Mouse (Mus musculus) T-helper 1 cell (primary cell): ENCODE data around the gene Add3.

Experiments used
- in situ Hi-C: fragments of 300-600 bp; cut with MboI, MseI; formaldehyde crosslinking; loops from one replicate; pipeline ENCODE4 v1.15.1; 2025; ENCODE audit warnings: high pct_unique_total_duplicates

The Add3 gene

DNA sequence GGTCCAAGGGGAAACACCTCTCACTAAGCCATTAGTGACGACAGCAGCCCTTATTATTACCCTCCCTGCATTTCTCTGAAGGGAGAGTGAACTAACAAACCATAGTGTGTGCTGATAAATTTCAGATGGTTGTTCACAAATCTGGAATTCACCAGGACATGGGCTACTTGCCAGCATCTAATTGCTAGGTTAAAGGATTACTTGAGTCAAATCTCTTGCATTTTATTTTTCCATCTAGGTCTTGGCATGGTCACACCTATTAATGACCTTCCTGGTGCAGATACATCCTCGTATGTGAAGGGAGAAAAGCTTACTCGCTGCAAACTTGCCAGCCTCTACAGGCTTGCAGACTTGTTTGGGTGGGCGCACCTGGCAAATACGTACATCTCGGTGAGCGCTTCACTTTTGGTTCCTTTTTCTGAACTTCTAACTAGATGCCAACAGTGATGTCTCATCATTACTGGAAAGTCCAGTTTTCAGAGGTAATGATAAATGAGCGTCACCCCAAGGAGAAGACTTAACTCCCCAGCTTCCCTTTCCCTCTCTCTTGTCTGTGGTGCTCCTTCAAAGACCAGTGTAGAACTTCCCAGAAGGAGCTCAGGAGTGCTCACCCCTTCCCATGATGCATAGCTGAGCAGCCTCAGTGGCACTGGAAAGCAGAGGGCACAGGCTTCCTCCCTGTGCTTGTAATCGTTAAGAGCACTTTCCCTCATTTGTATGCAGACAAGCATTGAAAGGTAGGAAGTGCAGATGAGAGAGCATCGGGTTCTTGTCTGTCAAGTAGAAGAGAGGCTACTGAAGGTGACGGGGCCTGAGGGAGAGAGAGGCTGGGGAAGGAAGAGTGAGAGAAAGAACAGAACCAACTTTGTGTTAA lies 90.9 kb downstream of the Add3 start:
- in situ Hi-C loops, result no loop called here

DNA sequence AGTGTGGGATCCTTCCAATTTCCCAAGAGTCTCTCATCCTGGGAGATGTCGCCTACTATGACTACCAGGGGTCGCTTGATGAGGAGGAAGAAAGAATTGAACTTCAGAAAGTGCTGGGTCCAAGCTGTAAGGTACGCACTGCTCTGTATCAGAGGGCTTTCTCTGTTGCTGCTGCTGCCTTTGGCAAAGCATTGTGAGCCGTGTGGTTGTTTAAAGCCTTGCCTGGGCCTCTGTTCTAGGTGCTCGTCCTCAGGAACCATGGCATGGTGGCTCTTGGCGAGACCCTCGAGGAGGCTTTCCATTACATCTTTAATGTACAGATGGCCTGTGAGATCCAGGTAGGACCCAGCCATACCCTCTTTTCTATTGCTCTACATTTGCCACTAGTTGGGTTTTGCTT lies 93.3 kb downstream of the Add3 start:
- in situ Hi-C loops, result no loop called here

DNA sequence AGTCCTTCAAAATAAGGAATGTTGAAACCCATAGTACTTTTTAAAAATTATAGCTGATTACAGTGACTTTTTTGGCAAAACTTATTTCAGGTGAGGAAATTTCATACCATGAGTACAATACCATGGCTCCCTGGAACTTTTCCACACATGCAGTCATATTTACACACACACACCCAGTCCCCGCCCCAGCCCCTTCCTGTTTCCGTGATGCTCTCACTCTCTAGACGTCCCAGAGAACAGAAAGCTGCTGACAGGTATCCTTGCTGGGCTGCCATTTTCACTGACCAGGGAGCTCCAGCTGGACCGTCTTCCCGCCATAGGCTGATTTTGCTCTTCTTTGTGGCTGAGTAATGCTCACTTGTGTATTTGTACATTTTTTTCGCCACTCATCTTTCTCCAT lies 101.6 kb downstream of the Add3 start:
- in situ Hi-C loops, result loop anchor here (5.0 kb wide), 1 partner anchor 120 kb away; no protein-coding TSS in a partner anchor

DNA sequence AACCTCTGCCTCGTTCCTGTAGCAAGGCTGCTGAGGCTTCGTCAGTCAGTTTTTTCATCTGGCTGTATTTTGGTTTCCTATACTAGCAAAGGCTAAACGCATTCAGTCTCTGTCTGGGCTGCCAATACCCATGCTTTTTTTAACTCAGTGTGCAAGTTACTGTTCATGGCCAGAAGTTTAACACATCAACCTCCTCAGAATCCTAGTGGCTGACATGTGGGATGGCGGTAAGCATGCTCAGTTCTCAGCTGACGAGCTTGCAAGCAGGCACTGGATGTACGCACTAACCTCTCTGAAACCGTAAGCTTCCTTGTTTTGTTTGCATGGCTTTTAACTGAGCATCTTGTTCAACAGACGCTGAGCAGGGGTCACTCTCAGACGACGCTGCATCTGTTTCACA lies 103.7 kb downstream of the Add3 start:
- in situ Hi-C loops, result loop anchor here (5.0 kb wide), 1 partner anchor 118 kb away; no protein-coding TSS in a partner anchor

DNA sequence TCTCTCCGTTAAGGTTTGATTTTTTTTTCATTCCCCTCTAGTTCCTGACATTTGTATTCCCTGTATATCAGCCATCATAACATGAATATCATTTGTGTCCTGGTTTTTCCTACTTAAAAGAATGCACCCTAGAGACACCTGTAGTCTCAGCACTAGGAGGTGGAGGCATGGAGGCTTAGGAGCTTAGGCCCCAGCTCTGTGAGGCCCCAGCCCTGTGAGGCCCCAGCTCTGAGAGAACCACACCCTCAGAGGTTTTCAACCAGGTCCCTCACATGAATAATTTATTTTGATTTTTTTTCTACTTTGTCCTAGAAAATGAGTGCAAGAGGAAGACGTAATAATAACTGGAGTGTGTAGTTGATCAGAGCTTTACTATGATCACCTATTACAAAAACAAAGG lies 107.3 kb downstream of the Add3 start:
- in situ Hi-C loops, result no loop called here

DNA sequence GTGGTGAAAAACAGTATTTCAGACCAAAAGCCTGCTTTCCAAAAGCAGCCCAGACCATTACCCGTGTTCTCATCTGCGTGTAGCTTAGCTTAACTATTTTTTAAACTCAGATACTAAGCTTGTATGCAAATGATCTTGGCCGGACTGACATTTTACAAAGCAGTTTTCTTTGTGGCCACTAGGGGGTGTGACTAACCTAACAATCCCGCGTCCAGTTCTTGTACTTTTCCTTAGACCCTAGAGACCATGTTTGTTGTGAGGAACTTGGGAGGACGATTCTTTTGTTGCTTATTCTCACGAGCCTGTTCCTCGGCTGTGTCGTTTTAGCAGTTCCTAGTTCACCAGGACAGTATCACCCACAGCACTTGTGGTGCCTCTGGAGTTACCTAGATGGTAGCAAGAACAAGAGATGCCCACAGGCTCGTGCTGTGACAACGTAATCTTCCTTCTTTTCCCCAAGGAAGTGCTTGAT lies 107.8 kb downstream of the Add3 start:
- in situ Hi-C loops, result no loop called here

DNA sequence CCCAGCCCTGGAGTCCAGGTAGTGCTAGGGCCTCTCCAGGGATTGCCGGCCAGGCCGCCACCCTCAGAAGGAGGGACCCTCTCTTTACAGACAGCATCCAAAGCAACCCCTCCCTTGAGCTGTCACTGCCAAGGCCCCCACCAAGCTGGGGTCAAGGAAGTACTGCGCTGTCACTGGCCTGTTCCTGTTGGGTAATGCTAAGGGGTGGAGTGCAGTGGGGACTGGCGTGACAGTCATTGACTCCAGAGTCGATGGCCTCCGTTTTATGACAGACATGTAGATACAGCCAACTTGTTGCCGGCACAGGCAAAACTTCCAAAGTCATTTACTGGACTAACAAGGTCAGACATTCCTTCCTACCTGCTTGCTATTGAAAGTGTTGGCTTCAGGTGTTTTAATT lies 110.8 kb downstream of the Add3 start:
- in situ Hi-C loops, result no loop called here

DNA sequence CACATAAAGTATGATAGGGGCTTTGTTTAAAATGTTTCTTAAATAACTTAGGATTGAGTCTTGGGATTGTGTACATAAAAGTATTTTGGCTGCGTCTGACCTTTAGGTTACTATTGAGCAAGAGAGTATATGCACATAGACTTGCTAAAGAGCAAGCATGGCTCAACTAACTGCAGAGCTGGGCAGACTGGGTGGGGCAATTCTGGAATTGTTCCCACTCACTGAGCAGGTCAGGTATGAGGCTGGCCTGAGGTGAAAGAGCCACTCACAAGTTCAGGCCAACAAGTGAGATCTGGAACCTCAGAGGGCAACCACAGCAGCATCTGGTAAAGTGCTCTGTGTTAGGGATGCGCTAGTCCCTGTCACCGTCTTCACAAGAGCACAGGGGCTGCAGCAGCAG lies 111.4 kb downstream of the Add3 start:
- in situ Hi-C loops, result no loop called here

DNA sequence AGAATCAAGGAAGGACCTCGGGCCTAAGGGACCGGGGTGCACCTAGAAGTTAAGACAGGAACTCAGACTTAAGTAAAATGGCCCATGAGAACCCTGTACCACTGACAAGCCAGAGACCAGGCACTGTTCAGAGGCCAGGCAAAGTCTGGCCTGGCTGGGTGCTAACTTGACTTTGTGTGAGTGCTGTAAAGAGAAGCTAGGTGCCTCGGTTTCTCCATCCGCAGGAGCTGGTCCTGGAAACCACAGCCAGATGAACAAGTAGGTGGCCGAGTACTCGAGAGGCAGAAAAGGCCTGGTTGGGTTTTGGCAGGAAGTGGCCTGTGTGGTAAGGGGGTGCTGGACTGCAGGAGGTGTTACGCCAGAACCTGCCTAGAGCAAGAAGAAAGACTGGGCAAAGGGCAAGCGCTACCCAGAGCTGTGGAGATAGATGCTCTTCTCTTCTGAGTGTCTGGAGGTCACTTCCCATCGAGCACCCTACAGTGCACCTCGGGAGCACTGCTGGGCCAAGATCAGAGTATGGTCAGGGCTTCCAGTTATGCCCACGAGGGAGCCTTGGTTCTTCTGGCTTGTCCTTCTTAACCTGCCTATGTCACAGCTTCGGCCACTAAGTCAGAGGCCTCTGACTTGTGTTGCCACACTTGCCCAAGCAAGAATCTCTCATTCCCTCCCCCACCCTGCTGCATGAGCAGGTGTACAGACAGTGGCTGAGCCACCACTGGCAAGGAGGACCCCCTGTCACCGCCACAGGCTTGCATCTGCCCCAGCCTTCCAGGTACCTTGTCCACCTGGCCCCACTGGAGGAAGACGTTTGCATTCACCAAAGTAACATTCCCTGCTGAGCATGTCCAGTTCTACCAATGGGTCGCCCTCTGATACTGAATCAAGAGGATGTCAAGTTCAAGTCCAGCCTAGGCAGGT lies 112.1 kb downstream of the Add3 start:
- in situ Hi-C loops, result no loop called here

DNA sequence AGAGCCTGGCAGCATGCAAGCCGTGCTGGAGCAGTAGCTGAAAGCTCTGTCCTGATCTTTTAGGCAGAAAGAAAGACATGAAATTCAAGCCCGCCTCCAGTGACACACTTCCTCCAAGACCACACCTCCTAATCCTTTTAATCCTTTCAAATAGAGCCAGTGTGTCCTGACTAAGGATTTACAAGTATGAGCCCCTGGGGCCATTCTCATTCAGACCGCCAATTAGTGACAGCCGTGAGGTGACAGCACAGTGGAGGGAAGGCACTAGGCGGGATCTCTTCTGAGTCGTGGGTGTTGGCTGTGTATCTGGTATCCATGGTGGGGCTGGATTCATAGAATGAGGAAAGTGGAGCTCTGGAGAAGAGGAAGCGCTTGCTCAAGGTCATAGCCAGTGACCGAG lies 116.1 kb downstream of the Add3 start:
- in situ Hi-C loops, result no loop called here

DNA sequence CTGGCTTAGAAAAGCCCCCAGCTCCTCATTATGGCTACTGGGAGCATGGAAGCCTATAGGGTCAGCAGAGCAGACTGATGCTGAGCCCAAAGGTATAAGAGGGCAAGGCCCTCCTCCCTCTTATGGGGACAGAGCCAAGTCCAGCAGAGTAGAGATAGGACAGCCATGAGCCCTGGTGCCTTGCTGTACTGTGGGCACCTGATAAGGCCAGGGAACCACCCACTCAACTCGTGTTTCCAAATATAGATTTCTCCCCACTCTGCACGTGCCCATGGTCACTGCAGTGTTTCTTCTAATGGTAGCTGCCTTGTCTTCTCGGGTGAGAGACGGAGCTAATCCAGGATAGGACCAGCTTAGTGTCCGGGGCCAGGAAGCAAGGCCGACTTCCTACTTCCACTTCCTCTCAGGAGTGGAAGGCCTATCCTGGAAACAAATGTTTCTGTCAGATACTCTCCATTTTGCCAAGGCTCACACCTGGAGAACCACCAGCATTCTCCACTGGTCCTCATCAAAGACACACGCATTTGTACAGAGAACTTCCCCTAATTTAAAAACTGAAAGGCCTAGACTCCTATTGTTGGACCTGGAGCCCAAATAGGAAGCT lies 116.8 kb downstream of the Add3 start:
- in situ Hi-C loops, result no loop called here

DNA sequence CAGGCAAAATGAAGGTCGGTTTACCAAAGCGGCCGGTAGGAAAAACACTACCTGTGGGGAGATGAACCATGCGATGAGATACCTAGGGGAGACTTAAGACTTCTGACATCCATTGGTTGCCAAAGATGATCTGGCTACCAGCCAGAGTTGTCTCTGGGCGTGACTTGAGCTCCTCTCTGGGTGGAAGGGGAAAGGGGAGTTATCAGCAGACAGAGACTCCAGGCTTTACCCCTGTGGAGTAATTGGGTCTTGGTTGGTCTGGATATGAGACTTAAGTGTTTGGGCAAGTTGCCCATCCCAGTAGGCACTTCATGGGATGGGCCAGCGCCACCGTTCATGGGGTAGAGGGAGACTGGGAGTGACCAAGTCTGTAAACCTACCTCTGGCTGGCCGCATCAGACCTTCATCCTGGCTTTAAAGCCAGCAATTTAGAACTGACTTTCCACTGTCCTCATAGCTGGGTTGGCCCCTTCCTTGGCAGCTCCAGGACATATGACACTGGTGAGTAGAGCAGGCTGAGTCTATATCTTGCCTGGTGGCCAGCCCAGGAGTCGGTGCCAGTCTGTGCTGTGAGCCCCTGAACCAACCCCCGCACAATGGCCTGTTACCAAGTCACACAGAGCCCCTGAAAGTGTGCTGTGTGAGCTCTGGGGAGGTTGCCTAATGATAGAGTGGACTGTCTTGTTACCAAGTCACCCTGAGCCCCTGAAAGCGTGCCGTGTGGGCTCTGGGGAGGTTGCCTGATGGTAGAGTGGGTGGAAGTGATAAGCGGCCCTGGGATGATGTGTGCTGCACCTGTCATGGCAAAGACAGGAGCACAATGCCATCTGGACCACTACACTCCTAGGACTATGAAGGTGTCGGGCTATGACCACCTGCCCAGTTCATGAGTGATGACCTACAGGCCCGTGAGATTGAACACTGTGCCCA lies 117.7 kb downstream of the Add3 start:
- in situ Hi-C loops, result no loop called here

DNA sequence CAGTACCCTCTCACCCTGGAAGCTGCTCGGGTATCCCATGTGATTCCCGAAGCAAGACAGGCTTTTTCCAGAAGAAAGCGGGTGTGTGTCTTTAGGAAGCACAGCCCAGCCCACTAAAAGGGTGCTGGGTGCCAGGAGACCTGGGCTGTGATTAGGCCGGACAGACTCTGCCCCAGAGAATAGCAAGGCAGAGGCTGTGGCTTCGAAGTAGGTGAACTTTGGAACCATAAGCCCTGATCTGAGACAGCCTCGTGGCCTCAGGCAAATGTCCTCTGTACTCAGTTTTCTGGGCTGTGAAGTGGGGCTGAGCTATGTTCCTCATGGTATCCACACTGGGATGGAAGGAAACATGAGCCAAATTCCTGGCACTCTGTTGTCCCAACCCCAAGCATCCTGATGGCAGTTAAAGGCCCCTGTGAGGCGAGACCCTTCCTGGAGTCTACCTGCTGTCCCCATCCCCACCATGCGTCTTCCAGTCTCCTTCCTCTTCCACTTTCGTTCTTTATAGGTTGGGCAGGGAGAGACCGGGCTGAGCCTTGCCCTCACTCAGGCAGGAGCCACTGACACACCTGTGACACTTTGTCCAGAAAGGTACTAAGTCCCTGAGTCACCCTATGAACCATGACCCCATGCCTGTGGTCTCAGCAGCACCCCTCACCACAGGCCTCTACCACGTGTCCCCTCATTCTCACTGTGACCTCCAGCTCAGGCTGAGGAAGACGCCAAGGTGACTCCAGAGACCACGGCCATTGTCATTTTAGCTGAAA lies 118.7 kb downstream of the Add3 start:
- in situ Hi-C loops, result no loop called here

DNA sequence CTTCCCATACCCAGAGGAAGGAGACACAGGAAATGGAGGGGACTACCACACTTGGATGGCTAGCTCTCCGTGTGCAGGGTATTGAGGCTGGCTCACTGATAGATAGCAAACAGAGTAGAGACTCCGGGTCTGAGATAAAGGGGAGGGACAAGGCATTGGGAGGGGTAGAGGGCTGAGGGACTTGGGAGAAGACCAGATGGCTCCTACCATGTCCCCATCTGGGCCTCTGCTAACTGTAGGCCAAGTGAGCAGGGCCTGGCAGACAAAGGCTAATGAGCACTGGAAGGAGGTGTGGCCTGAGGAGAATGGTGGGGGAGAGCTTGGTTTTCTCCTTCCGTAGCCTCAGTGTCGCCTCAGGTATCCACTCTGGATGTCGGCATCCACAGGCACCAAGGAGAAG lies 119.3 kb downstream of the Add3 start:
- in situ Hi-C loops, result no loop called here

DNA sequence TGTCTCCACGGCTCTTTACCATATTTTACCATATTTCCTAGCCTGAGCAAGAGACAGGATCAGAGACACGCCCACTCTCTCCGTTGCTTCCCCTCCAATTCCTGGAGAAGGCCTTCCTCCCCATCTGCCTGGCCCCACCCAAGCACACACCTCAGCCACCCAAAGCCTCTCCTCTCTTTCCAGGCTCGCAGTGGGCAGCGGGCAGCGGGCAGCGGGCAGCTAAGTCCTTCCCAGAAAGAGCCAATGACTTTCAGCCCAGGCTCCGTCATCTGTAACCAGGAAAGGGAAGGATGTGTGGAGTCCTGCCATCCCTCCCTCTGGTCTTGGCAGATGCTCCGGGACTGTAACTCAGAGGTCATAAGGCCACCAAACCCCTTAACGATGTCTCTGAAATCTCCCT lies 120.0 kb downstream of the Add3 start:
- in situ Hi-C loops, result no loop called here

DNA sequence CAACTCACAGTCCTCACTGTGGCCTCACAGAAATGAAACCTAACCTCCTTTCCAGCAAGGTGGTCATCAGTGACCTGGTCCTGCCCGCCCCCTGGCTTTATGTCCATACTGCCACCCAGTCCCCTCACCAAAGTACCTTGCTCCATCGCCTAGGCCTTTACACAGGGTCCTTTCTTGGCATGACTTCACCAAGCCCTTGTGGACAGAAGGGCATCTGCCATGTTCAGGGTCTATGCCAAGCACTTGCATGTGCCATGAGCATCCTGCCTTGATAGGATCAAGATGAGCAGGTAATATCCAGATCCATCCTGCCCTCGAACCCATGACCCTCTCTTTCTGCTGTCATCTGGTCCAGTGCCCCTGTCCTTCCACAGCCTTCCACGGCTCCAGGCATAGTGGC lies 120.6 kb downstream of the Add3 start:
- in situ Hi-C loops, result no loop called here

DNA sequence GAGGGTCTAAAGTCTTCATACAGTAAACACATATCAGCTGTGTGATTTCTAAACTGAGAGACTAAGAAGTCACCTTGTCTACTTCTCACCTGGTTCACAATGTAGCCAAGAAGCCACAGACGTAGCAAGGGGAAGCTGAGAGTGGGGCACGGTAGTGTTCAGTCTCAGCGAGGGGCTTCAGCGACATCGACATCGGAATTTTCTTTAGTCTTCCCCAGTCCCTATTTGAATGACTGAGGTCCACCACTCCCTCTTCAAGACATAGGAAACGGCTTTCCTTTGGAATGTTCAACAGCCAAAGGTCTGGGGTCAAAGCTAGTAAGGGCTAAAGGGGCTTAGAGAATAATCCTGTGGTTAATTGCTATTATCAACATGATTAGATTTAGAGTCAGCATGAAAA lies 121.8 kb downstream of the Add3 start:
- in situ Hi-C loops, result no loop called here

DNA sequence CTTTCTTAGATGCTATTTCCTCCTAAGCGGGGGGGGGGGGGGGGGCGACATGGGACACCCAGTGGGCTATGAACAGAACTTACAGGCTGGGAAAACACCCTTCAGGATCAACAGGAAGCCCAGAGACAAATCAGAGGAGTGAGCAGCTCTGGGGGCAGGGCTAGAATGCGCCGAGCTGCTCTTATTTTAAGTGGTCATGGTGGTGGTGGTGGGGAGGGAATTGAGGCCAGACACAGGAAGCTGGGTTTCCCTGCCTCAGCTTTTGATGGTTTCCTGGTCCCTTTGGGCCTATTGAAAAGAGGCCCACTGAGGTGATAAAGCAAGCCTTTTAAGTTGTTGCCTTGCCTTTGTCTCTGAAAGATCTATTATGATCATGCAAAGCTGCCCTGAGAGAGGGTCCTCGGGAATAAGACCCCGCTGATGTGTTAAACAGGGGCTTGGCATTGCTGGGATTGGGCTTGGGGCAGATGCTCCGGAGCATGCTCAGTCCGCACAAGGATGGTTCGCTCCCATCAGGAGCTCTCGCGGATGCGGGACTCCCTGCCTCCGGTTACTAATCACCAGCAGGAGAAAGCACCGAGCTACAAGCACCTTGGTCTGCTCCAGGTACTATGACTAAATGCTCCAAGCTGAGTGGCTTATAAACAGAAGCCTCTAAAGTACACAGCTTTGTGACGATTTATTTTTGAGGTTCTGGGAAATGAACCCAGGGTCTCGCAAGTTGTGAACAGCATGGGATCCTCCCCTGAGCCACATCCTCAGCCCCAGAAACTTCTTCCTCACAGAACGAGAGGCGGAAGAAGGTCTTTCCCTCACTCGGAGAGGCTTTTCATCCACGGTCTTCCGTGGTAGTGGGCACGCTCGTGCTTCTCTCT lies 123.9 kb downstream of the Add3 start:
- in situ Hi-C loops, result no loop called here
